Mouse (Mus musculus) C2C12 (cell line): ENCODE results near the gene Lamb3. TPM values are rescaled to one million over a fixed set of nuclear protein-coding genes. Genes with fewer than 3 reads are reported as not detected.
A peak's percentile ranks its signal among the peaks of the same experiment; 100 is the strongest.

Source experiments
- H3K27me3 ChIP-seq: one replicate; pipeline ENCODE4 v1.6.1; 2011; ENCODE audit not compliant: control insufficient read depth, insufficient read depth, insufficient read length
- H3K36me3 ChIP-seq: one replicate; pipeline ENCODE4 v1.6.1; 2011; ENCODE audit not compliant: control insufficient read depth, insufficient read depth
- H3K4me3 ChIP-seq: one replicate; pipeline ENCODE4 v1.5.1; 2011; ENCODE audit warnings: mild to moderate bottlenecking, control low read depth; ENCODE audit not compliant: poor library complexity, insufficient read depth, severe bottlenecking
- H3K79me2 ChIP-seq: one replicate; pipeline ENCODE4 v1.6.1; 2011; ENCODE audit not compliant: control insufficient read depth, insufficient read depth
- H3K79me3 ChIP-seq: one replicate; pipeline ENCODE4 v1.6.1; 2011; ENCODE audit warnings: low read depth, control low read depth
- H3ac ChIP-seq: one replicate; pipeline ENCODE3; 2011; ENCODE audit warnings: low read depth; ENCODE audit not compliant: control insufficient read depth, insufficient read length
- CEBPB ChIP-seq: IDR thresholded peaks from one replicate; pipeline ENCODE4 v1.6.1; 2011; ENCODE audit warnings: low read depth, mild to moderate bottlenecking, control low read depth, moderate library complexity
- CTCF ChIP-seq: IDR thresholded peaks from one replicate; pipeline ENCODE4 v1.5.1; 2011; ENCODE audit not compliant: control insufficient read depth, insufficient read depth, insufficient read length
- FOSL1 ChIP-seq: IDR thresholded peaks from one replicate; pipeline ENCODE4 v1.8.0; 2011; ENCODE audit warnings: mild to moderate bottlenecking, low read length; ENCODE audit not compliant: poor library complexity, insufficient read depth, severe bottlenecking
- MAX ChIP-seq: IDR thresholded peaks from one replicate; pipeline ENCODE4 v1.6.1; 2011; ENCODE audit warnings: mild to moderate bottlenecking, control low read depth
- MYOD1 ChIP-seq: IDR thresholded peaks from one replicate; pipeline ENCODE4 v1.6.1; 2011; ENCODE audit warnings: low read depth; ENCODE audit not compliant: control insufficient read depth, insufficient read length
- MYOG ChIP-seq: IDR thresholded peaks from one replicate; pipeline ENCODE4 v1.6.1; 2011; ENCODE audit not compliant: control insufficient read depth, insufficient read length; ENCODE audit errors: extremely low read depth
- USF1 ChIP-seq: IDR thresholded peaks from one replicate; pipeline ENCODE4 v1.6.1; 2011; ENCODE audit warnings: low read depth, mild to moderate bottlenecking, control low read depth, moderate library complexity
- polyA plus RNA-seq: library from polyadenylated mRNA; unstranded; fragments of >200 nt; fragmentation: generic; extraction: Trizol; gene quantifications from one replicate; pipeline ENCODE4 v1.2.1, GENCODE M21; 2012; ENCODE audit warnings: missing spikeins

Lamb3 gene
- polyA plus RNA-seq, 1 experiment, result 5.3 TPM

GRCm38 (mm10) chr1:193301216-193302092, 94.0 kb downstream of the Lamb3 start:
- H3K36me3 ChIP-seq, result no peaks in the 10 kb centered on the region
- no peaks in the 10 kb centered on the region for H3K79me3 ChIP-seq
- no peak overlapping the region for H3ac ChIP-seq
- H3K27me3 ChIP-seq, result no peaks in the 10 kb centered on the region
- no peaks in the 10 kb centered on the region for H3K79me2 ChIP-seq
- TF ChIP-seq MYOD1 (peak; percentile 45), CEBPB (no peak)
- no peak overlapping the region for H3K4me3 ChIP-seq

- H3K27me3 ChIP-seq, result no peaks in the 10 kb centered on the region
- H3ac ChIP-seq, result no peak overlapping the region
- H3K79me2 ChIP-seq, result no peaks in the 10 kb centered on the region
- TF ChIP-seq USF1, result no peak
- TF ChIP-seq MYOG, result no peak
- TF ChIP-seq MAX, result no peak
- TF ChIP-seq CEBPB, result no peak
- no peak for TF ChIP-seq FOSL1
- no peaks in the 10 kb centered on the region for H3K79me3 ChIP-seq
- no peaks in the 10 kb centered on the region for H3K36me3 ChIP-seq
- H3K4me3 ChIP-seq, result no peak overlapping the region
Observed at GRCm38 (mm10) chr1:193302093-193302405, 94.5 kb downstream of the Lamb3 start.

- Histone ChIP-seq H3K36me3 (no peaks in the 10 kb centered on the region), H3K79me3 (no peaks in the 10 kb centered on the region), H3K4me3 (no peak overlapping the region), H3K79me2 (no peaks in the 10 kb centered on the region), H3ac (no peak overlapping the region), H3K27me3 (no peaks in the 10 kb centered on the region)
- no peak for TF ChIP-seq MYOG
- no peak for TF ChIP-seq FOSL1
- no peak for TF ChIP-seq USF1
- TF ChIP-seq CTCF, result no peak
- TF ChIP-seq CEBPB, result no peak
- no peak for TF ChIP-seq MYOD1
- TF ChIP-seq MAX, result no peak
Observed at GRCm38 (mm10) chr1:193303096-193303495, 95.6 kb downstream of the Lamb3 start.

- Histone ChIP-seq H3K79me2 (no peaks in the 10 kb centered on the region), H3K4me3 (no peak overlapping the region), H3K79me3 (no peaks in the 10 kb centered on the region), H3K27me3 (no peaks in the 10 kb centered on the region), H3ac (no peak overlapping the region), H3K36me3 (no peaks in the 10 kb centered on the region)
- no peak for TF ChIP-seq MAX
- TF ChIP-seq USF1, result no peak
- no peak for TF ChIP-seq FOSL1
- TF ChIP-seq MYOG, result no peak
- no peak for TF ChIP-seq MYOD1
- TF ChIP-seq CTCF, result no peak
Observed at GRCm38 (mm10) chr1:193305386-193305785, 97.9 kb downstream of the Lamb3 start.

- Histone ChIP-seq H3K79me2 (no peaks in the 10 kb centered on the region), H3K4me3 (no peak overlapping the region), H3ac (no peak overlapping the region), H3K36me3 (no peaks in the 10 kb centered on the region), H3K79me3 (no peaks in the 10 kb centered on the region), H3K27me3 (no peaks in the 10 kb centered on the region)
- no peak for TF ChIP-seq MYOG
- no peak for TF ChIP-seq CEBPB
- TF ChIP-seq CTCF, result no peak
- no peak for TF ChIP-seq USF1
- TF ChIP-seq MYOD1, result no peak
- TF ChIP-seq FOSL1, result no peak
- TF ChIP-seq MAX, result no peak
Observed at GRCm38 (mm10) chr1:193306832-193307231, 99.3 kb downstream of the Lamb3 start.
